Mouse (Mus musculus) heart, postnatal 25 days (tissue): ENCODE measurements around the gene U2af1. TPM values are rescaled to one million over a fixed set of nuclear protein-coding genes. Genes with fewer than 3 reads are reported as not detected.
"Not testable (repeated sequence)": the region's sequence is repeated elsewhere in the genome, so short reads cannot be mapped to it uniquely, and the experiment has no call there.

ENCODE experiments used
- DNase-seq: peaks from one replicate; pipeline ENCODE4 v3.0.0; 2022; ENCODE audit warnings: low spot score
- intact Hi-C: fragments of 180-260 bp; cut with DNase I; formaldehyde crosslinking; loops from one replicate; pipeline ENCODE4 v1.15.1; 2025
- total RNA-seq, 2 experiments: library from RNA; stranded (reverse); gene quantifications; 2 replicates each; pipeline ENCODE4 v1.2.3; 2021

U2af1 gene
- total RNA-seq, result 10 to 100 TPM; 70.7 to 70.9 TPM

DNA sequence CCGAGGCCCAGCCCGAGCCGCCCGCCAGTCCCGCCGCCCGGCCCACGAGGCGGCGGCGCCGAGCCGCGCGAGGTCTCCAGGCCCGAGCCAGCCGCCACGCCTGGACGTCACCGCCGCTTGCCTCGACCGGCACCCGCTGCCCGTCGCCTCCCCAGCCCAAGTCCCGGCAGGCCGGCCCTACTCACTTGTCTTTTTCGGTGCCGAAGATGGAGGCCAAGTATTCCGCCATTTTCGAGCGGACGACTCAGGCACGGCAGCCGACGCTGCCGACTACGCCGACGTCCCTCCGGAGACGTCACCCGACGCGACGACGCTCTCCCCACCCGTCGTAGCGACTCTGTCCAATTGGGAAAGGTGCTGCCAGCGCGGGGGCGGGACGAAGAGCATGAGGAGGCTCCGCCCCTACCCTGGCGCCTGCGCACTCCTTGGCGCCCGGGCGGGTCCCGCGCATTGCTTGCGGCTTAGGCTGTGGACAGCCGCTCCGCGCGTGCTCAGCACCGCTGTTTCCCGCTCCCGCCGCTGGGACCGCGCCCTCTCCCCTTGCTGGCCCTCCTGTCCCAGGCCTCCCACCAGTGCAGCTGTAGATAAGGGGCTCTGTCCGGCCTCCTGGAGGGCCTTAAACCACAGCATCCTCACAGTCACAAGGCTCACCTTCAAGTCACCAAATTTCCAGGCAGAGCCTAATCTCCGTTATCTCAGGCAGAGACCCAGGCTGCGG, at the start of gene U2af1:
TSS of gene U2af1 (minus strand) at position 425 of the 718 bp plus-strand sequence.
- DNase-seq, result peak; percentile 97
- intact Hi-C loops, result loop anchor here (2.0 to 5.0 kb wide), 2 partner anchors 92 to 146 kb away; no protein-coding TSS in a partner anchor

DNA sequence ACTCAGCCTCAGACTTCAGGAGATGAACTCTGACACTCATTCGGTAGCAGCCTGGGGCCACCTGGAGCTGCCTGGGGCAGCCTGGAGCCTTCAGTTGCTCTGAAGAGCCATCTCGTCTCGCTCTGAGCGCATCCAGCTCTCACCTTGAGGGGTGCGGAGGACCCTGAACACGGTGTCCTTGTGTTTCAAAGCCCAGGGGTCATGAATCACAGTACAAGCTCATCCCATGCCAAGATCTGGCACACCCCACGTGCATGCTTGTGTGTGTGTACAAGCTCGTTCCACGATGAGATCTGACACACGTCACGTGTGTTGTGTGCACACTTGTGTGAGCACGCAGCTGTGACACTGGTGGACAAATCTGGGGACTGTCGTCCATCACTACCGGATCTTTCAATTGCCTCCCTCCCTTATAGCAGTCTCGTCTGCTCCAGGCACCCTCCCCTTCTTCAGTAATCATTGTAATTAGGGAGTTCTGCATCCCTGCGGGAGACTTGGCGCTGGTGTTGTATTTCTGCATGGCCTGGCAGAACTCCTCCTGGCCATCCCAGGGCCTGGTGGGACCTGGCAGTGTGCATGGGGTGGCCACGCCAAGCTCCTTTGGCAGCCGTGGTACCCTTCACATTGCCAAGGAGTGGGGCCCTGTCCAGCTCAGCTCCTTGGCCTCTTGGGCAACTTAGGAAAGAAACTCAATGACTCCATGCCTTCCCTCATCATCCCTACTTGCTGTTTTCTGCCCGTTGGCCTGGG, 46.8 kb upstream of the U2af1 start:
- intact Hi-C loops, result no loop called here
- DNase-seq, result peak; percentile 15

DNA sequence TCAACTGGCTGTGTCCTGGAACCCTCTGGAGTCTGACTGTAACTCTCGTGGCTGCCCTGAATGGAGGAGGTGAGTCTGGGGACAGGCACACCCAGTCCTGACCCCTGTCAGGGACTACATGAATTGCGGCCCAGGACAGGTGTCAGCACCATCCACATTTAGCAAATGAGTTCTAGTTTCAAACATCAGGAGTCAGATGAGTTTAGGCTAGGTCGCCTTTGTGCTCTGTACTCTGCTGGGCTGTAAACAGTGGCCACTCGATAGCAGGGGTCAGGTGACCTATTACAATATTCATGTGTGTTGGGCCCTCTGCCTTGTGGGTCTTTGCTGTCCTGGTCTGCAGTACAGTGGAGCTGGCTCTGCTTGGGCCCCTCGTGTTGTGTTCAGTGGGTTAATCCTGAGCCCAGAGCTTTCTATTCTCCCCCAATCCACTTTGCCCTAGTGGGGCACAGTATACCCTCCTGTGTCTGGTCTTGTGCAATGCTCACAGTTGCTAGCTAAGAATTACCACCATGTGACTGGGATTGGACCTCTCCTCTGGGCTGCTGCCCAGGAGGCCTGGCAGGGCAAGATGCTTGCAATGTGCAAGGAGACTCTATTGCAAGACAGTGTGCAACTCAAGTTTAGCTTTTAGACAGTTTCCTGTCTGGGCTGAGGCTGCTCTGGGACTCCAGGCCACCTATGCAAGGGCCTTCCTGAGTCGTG, 44.7 kb upstream of the U2af1 start:
- peak; percentile 44 for DNase-seq
- intact Hi-C loops, result no loop called here

DNA sequence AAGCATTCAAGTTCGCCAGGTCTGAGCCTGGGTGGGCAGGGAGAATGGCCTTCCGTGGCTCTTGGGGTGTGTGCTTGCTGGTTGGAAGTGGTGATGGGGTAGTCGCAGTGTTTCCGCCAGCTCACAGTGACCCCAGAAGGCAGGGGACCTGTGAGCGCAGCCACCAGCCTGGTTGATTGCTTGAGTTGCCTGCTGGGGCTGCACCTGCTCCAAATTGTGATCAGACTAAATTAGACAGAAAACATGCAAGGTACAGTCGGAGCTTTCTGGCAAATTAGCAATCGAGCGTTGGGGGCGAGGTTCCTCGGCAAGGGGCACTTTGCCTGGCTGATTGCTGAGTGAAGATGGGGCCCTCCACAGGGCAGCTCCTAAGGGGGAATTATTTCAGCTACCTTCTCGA, 39.7 kb upstream of the U2af1 start:
- intact Hi-C loops, result no loop called here
- no peak for DNase-seq

DNA sequence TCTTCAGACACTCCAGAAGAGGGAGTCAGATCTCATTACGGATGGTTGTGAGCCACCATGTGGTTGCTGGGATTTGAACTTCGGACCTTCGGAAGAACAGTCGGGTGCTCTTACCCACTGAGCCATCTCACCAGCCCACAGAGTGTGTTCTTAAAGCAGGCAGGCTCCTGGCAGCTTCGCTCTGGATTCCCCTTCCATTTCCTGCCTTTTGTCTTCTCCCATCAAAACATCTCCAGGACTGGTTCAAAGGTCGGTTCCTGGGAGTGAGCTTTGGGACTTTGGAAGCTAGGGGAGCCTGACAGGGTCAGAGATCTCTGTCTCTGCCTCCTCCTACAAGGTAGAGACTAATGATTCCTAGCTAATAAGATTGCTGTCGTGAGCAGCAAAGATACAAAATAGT, 36.7 kb upstream of the U2af1 start:
- DNase-seq, intact Hi-C loops: not testable (repeated sequence)

DNA sequence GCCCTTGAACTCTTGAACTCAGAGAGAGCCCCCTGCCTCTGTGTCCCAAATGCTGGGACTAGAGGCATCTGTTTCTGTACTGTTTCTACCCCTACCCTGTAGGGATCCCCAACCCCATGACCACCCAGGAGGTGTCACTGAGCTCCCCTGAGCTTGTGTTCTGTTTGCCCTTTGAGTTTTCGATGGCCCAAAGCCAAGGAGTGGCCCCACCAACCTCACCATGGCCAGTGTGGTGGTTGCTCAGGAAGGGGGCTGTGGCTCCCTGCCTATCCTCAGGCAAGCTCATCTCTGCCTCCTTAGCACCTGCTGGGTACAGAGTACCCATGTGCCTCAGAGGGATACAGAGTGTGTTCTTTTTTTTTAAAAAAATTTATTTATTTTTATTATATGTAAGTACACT, 36.3 kb upstream of the U2af1 start:
- DNase-seq, result no peak
- intact Hi-C loops, result loop anchor here (5.0 kb wide), 1 partner anchor 57 kb away; no protein-coding TSS in a partner anchor

DNA sequence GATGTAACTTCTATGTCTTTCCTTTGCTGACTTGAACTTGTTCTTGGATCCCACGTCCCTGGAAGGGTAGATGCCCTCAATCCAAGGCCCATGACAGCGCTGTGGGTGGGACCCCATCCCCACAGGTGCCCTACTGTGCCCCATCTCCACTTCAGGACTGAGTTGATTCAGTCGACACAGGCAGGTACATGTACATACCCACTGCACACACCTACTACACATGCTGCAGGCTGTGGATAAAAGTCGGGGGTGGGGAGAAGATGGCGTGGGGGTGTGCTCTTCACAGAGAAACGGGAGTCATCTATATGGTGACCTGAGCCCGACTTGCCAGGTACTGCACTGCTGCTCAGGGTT, 35.3 kb upstream of the U2af1 start:
- intact Hi-C loops, result loop anchor here (5.0 kb wide), 1 partner anchor 58 kb away; no protein-coding TSS in a partner anchor
- DNase-seq, result no peak

DNA sequence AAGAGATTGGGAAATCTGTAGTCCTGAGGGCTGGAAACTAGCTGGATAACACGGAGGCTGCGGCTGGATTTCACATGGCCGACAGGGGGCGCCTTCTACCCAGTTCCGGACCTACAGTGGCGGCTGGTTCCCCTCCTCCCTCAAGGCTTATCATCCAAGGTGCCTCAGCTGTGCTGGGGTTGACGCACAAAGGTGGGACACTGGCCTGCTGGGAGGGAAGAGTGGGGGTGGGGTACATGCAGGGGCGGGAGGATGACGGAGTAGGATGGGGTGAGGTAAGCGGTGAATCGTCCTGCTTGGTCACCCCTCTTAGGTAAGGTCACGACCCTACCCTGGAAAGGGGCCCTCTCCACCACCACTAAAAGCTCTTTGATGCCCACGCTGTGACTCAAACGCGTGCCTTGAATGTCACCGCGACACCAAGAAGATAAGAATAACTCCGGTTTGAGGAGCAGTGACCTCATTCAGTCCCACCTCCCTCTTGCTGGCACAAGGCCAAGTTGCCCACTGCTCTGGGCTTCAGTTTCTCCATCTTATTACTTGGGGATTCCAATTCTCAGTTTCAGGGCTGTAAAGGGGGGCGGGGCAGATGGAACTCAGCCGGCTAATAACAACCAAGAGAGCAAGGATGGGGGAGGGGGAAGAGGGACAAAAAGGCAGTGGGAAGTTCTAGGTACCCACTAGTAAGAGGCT, 34.8 kb upstream of the U2af1 start:
- peak; percentile 51 for DNase-seq
- intact Hi-C loops, result loop anchor here (2.0 to 5.0 kb wide), 2 partner anchors 59 to 163 kb away; no protein-coding TSS in a partner anchor

DNA sequence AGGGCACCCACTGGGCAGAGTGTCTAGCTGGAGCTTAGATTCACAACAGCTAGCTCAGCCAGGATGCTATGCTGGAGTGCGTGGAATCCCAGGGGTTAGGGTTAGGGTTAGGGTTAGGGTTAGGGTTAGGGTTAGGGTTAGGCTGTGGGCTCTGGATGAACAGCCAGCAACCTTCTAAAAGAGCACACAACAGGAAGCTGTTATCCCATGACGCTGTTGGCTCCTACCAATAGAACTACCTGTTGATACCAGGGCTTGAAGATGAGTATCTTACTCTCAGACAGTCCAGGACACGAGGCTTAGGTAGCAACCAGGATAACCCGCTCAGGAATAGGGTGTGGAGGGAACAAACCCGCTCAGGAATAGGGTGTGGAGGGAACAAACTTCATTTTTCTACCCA, 34.2 kb upstream of the U2af1 start:
- intact Hi-C loops, result loop anchor here (2.0 to 5.0 kb wide), 2 partner anchors 59 to 164 kb away; no protein-coding TSS in a partner anchor
- DNase-seq, result no peak

DNA sequence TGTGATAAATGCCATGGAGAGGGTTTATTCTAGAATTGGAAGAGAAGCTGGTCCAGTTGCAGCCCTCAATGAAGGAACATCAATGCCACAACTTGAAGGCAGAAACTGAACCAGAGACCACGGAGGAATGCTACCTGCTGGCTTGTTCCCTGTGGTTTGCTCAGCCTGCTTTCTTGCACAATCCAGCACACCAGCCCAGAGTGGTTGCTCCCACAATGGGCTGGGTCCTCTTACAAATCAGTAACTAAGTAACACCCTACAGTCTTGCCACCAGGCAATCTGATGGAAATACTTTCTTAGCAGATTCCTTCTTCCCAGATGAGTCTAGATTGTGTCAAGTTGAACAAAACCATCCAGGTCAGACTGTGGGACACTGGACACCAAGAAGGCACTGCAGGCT, 30.9 kb upstream of the U2af1 start:
- intact Hi-C loops, result loop anchor here (5.0 to 10.0 kb wide), 3 partner anchors 63 to 515 kb away; no protein-coding TSS in a partner anchor
- no peak for DNase-seq

DNA sequence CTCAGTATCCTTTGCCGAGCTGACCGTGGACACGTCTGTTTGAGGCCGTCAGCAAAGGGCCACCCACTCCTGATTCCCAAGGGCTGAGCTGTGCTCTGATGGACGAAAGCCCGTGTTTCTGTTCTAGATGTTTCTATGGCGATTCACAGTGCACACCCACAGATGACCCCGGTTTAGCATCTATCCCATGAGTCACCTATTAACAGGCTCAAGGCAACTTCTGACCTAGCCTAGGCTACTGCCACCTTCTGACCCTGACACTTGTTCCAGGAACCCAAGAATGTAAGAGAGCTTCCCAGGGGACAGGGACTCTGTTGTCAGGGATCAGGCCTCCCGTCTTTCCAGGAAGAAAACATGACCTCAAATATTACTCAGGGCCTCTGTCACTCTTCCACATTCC, 29.4 kb upstream of the U2af1 start:
- intact Hi-C loops, result loop anchor here (5.0 to 10.0 kb wide), 2 partner anchors 249 to 517 kb away; no protein-coding TSS in a partner anchor
- DNase-seq, result peak; percentile 37

DNA sequence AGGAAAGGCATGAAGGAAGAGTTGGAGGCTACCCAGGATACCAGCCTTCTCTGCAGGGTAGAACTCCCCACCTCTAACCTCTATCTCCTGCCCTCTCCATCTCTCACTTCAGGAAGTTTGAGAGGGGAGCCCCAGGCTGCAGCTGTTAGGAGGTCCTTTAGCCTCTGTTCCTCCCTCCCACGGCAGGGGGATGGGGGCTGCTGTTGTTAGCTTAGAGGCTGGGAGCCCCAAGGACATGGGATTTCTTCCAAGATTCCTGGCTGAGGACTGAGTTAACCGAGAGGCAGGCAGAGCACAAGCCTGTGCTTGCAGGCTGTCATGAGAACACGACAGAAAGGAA, 27.5 kb upstream of the U2af1 start:
- intact Hi-C loops, result loop anchor here (5.0 to 10.0 kb wide), 2 partner anchors 251 to 519 kb away; no protein-coding TSS in a partner anchor
- DNase-seq, result no peak

DNA sequence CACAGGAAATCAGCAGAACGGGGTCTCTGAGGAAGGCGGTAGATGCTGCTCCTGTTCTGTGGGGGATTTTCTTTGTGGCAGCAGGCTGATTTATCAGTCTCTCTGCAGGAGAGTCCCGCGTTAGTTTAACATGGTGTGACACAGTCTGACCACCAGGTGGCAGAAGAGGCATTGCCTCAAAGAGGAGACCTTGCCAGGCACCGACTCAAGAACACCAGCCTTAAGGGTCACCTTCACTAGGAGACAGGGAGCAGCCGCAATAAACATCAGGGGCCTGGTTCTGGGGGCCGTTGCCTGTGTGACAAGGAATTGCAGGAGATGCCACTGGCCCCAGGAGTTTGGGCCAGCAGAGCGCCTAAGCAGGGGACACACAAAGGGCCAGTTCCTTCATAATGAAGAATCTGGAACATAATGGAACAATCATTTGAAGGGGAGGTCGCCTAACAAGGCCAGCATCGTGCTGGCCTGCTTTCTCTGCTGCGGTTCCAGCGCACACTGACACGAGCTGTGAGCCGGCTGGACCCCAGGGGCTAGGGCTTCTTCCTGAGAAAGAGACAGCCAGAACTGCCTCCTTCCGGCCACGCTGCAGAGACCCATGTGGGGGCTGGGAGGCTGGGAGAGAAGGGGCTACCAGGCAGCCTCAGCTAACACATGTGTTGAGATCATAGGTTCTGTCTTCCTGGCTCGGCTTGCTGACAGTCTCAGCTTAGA, 27.0 kb upstream of the U2af1 start:
- intact Hi-C loops, result loop anchor here (1.0 to 10.0 kb wide), 5 partner anchors 171 to 519 kb away; no protein-coding TSS in a partner anchor
- DNase-seq, result peak; percentile 62

DNA sequence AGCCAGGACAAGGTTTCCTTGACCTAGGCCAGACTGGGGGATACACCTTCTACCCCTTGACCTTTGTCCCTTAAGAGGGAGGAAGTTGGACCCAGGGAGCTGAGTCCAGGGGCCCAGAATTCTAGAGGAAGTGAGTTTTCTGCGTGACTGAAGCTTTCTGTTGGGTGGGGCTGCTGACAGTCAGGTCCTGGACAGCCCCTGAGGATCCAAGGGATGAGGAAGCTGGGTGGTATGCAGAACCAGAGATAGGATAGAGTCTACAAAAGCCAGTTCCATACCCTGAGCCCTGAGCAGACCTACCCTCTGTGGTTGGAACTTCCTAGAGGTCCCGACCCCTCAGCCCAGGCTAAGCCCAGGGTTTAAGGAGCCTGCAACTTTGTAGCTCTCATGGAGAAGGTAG, 21.8 kb upstream of the U2af1 start:
- intact Hi-C loops, result loop anchor here (10.0 kb wide), 1 partner anchor 524 kb away; no protein-coding TSS in a partner anchor
- no peak for DNase-seq

DNA sequence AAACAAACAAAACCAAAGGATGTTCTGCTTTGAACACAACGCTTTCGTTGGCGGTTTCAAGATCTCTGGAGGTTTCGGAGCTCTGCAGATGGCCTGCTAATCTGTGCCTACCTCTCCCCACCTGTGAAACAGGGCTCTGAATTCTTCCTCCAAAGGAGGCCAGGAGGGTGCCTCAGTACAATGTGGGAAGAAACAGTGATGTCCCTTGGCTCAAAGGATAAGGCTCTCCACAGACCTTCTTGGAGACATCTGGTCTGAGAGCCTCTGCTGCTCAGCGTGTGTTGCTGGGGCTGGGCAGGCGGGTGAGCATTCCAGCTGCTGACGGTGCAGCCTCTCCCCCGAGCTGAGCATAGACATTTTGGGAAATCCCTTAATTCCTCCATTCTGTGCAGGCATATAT, 18.8 kb upstream of the U2af1 start, which contains the start of gene Cryaa:
TSS of gene Cryaa (plus strand) at position 301 of the 400 bp plus-strand sequence.
- DNase-seq, result no peak
- intact Hi-C loops, result no loop called here

DNA sequence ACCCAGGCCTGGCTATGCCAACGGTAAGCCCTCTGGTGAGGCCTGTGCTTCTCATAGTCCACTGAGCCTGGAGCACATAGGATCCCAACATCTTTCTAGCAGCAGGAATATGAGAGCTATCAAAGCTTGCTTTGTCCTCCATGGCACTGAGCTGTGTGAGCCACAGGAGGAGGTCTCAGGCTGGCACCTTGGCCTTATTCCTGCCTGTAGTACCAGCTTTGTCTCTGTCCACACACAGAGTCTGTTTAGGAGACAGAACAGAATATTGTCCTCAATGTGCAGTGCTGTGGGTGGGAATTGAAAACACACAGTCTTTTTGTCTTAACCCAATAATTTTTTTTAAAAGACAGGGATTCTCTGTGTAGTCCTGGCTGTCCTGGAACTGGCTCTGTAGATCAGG, 15.7 kb upstream of the U2af1 start:
- intact Hi-C loops, result no loop called here
- DNase-seq, result no peak

DNA sequence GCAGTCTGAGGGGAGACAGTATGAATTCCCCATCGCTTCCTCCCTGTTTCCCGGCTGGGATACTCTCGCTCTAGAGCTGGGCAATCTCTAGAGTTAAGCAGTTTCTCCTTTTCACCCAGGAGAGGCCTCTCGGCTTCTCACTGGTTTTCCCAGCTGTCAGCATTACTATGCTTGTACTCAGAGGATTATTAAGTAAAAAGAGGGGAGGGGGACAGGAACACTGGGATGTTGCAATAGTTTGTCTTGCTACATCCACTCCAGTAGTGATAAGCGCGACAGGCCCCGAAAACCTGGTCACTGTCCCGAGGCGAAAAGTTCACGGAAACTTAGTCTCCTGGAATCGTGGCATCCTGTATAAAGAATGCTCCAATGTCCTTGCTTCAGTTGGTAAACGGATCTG, 13.6 kb upstream of the U2af1 start:
- no peak for DNase-seq
- intact Hi-C loops, result no loop called here

DNA sequence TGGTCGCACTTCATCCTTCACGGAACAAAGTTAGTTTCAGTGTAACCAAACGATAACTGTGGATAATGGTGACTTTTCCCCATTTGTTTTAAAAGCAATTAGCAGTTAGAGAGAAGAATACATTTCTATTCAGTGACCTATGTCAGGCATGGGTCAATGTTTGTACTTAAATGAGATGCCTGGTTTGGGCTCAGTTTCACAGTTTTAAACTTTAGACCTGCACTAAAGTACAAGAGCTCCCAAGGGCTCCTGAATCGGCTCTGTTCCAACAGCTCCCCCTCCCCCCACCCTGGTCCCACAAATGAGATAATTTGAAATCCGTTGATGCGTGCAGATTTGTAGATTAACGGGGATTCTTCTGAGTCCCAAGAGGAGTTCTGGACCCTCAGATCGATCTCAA, 13.0 kb upstream of the U2af1 start:
- intact Hi-C loops, result no loop called here
- DNase-seq, result no peak

DNA sequence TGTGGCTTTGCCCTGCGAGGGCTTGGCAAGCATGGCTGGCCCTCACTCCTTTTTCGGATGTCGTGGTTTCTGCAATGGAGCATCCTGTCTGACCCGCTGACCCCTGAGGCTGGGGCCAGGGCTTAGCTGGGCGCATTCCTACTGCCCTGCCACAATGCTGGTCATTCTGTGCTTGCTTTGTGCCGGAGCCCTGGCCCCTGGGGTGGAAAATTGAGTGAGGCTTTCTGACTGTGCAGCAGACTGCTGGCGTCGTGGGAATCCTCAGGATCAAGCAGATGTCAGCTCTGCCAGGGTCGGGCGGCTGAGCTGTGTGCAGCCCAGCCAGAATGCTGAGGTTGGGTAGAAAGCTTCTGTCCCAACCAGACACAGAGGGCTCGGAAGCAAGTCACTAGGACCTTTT, 11.5 kb upstream of the U2af1 start:
- intact Hi-C loops, result no loop called here
- no peak for DNase-seq
